Mouse (Mus musculus) midbrain, embryonic 14.5 days (tissue): ENCODE measurements around the gene Ak5. TPM values are rescaled to one million over a fixed set of nuclear protein-coding genes. Genes with fewer than 3 reads are reported as not detected.

Experiments used
- ATAC-seq: fragments of 200-750 bp; cut with Nextera tagmentation; 2 replicates; pipeline ENCODE4 v1.8.0; 2017; ENCODE audit warnings: moderate number of reproducible peaks, moderate library complexity; ENCODE audit not compliant: low FRiP score, low TSS enrichment
- DNase-seq: peaks from one replicate; pipeline ENCODE4 v3.0.0-alpha.2; 2015
- H3K27ac ChIP-seq: fragments of 300-500 bp; sonication (generic); replicated peaks from 2 replicates; pipeline ENCODE4 v1.5.1; 2014; ENCODE audit warnings: mild to moderate bottlenecking, low read depth, low read length, moderate library complexity
- H3K27me3 ChIP-seq: fragments of 300-500 bp; sonication (generic); 2 replicates; pipeline ENCODE4 v1.6.1; 2014; ENCODE audit warnings: low read length, control low read depth, mixed read lengths; ENCODE audit not compliant: control insufficient read depth, insufficient read depth
- H3K36me3 ChIP-seq: fragments of 300-500 bp; sonication (generic); 2 replicates; pipeline ENCODE4 v1.6.1; 2014; ENCODE audit warnings: low read length, control low read depth; ENCODE audit not compliant: control insufficient read depth, insufficient read depth
- H3K4me1 ChIP-seq: fragments of 300-500 bp; sonication (generic); 2 replicates; pipeline ENCODE4 v1.6.1; 2014; ENCODE audit warnings: mild to moderate bottlenecking, antibody characterized with exemption, low read length, control low read depth; ENCODE audit not compliant: control insufficient read depth, insufficient read depth
- H3K4me2 ChIP-seq: fragments of 300-500 bp; sonication (generic); 2 replicates; pipeline ENCODE4 v1.6.1; 2014; ENCODE audit warnings: mild to moderate bottlenecking, low read length, moderate library complexity
- H3K4me3 ChIP-seq: fragments of 300-500 bp; sonication (generic); replicated peaks from 2 replicates; pipeline ENCODE4 v1.5.1; 2014; ENCODE audit warnings: low read depth, low read length
- H3K9ac ChIP-seq: fragments of 300-500 bp; sonication (generic); replicated peaks from 2 replicates; pipeline ENCODE4 v1.6.1; 2014; ENCODE audit warnings: mild to moderate bottlenecking, low read length, moderate library complexity
- H3K9me3 ChIP-seq: fragments of 300-500 bp; sonication (generic); 2 replicates; pipeline ENCODE4 v1.6.1; 2016; ENCODE audit warnings: low read length, control low read depth, mixed read lengths; ENCODE audit not compliant: control insufficient read depth
- WGBS: fragments of 180-500 bp; shearing (Covaris S2); extraction: QIAGEN DNeasy Blood & Tissue Kit; methylation state at CpG from one replicate; pipeline ENCODE4 v1.1.7; 2014; 5-methylcytosine and 5-hydroxymethylcytosine counted together
- polyA plus RNA-seq: library from polyadenylated mRNA; unstranded; fragments of >200 nt; fragmentation: Nextera tagmentation; extraction: Ambion mirVana; gene quantifications from 2 replicates; pipeline ENCODE4 v1.2.1, GENCODE M21; 2014

Gene Ak5
- polyA plus RNA-seq, 1 experiment from 2014 or later: 9.2 TPM

DNA sequence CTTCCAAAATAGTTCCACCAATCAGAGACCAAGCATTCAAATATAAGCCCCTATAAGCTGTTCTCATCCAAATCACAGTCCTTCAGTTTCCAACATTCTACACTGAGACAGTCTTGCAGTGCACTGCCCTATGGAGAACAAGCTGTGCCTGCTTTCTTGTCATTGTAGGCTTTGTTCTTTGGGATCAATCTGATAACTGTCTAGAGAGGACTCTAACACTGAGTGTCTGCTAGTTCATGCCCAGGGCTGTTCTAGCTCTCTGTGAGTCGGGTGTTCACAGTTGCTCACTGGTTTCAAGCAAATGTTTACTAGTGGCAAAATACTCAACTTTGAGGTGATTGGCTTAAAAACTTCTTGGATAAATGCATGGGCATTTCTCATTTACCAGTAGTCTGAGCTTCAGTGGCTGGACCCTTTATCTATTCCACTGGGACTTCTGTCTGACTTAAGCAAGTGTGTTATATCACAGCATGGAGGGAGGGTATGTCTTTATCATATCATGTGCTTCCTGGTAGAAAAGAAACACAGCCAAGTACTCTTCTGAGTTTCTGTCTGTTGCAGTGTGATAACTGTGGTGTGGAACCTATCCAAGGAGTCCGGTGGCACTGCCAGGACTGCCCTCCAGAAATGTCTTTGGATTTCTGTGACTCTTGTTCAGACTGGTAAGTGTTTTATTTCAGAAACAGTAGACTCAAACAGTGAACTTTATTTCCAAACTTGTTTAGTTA lies 210.7 kb downstream of the Ak5 start:
- H3K4me1 ChIP-seq: no peaks in the 10 kb centered on the region
- ATAC-seq (no peak), DNase-seq (no peak)
- no peak overlapping the region for H3K9ac ChIP-seq
- H3K27ac ChIP-seq: no peak overlapping the region
- H3K9me3 ChIP-seq: no peaks in the 10 kb centered on the region
- peaks cover 48% of the 10 kb centered on the region for H3K36me3 ChIP-seq
- 99% methylated on average over 2 of the region's 2 CpGs for WGBS
- H3K4me3 ChIP-seq: no peak overlapping the region
- no peak overlapping the region for H3K4me2 ChIP-seq
- no peaks in the 10 kb centered on the region for H3K27me3 ChIP-seq

DNA sequence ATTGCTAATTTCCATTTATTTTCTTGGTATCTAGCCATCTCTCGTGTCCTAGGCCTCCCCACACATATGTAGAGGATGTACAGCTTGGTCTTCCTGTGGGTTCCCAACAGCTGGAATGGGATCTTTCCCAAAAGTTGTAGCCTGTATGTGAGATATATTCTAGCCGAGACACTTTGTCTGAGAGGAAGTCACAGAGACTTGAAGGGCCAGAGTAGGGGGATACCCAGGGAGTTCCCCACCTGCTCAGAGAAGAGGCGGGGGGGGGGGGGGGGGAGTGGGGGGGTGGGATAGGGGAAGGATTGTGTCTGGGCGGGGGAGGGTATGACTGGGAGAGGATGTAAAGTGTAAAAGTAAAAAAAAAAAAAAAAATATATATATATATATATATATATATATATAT lies 215.0 kb downstream of the Ak5 start:
- Histone ChIP-seq H3K27me3 (no peaks in the 10 kb centered on the region), H3K36me3 (peaks cover 59% of the 10 kb centered on the region), H3K4me3 (no peak overlapping the region), H3K9ac (no peak overlapping the region), H3K4me1 (no peaks in the 10 kb centered on the region), H3K27ac (no peak overlapping the region), H3K4me2 (no peak overlapping the region), H3K9me3 (no peaks in the 10 kb centered on the region)
- ATAC-seq (no peak), DNase-seq (no peak)
- 87% methylated on average over 4 of the region's 4 CpGs for WGBS

DNA sequence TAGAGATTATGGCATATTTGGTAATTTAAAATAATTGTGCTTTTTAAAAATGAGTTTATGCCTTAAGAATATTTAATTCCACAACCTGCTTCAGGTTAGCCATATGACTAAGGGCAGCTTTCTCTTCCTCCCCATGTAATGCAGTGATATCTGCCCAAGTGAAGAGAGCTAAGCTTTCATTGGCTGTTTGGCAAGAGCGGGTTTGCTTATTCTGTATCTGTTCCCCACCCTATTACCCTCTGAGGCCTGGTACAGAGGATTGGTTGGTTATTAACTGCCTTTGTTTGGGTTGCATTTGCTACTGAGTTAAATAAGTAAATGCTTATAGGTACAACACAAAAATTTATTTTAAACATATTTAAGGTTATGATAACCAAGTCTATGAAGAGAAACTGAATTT lies 221.2 kb downstream of the Ak5 start:
- H3K9ac ChIP-seq: no peak overlapping the region
- no peak overlapping the region for H3K4me3 ChIP-seq
- no peaks in the 10 kb centered on the region for H3K27me3 ChIP-seq
- DNase-seq (no peak), ATAC-seq (no peak)
- H3K4me2 ChIP-seq: no peak overlapping the region
- H3K9me3 ChIP-seq: no peaks in the 10 kb centered on the region
- 97% methylated on average over 1 of the region's 1 CpGs for WGBS
- H3K27ac ChIP-seq: no peak overlapping the region
- H3K4me1 ChIP-seq: no peaks in the 10 kb centered on the region
- peaks cover 18% of the 10 kb centered on the region for H3K36me3 ChIP-seq

DNA sequence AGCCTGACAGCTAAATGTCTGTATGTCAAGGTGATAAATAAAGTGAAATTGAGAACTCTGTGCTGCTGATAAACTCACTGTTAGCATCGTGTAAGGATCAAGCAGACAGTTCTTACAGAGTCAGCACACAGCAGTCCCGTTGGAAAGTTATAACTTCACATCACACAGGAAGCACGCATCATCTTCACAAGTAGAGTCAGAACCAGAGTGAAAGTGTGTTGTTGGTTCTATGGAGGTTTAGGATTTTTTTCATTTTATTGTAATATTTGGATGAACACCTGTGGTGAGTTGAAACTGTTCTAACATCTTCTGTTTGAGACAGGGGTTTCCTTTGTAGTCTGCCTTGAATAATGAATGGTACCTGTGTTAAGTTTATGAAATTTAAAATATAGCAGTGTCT lies 224.0 kb downstream of the Ak5 start:
- no peaks in the 10 kb centered on the region for H3K27me3 ChIP-seq
- no peak for ATAC-seq
- H3K9me3 ChIP-seq: no peaks in the 10 kb centered on the region
- WGBS: 97% methylated on average over 3 of the region's 3 CpGs
- no peak overlapping the region for H3K27ac ChIP-seq
- no peak overlapping the region for H3K4me3 ChIP-seq
- DNase-seq: no peak
- H3K9ac ChIP-seq: no peak overlapping the region
- H3K4me2 ChIP-seq: no peak overlapping the region
- no peaks in the 10 kb centered on the region for H3K4me1 ChIP-seq
- H3K36me3 ChIP-seq: no peaks in the 10 kb centered on the region

DNA sequence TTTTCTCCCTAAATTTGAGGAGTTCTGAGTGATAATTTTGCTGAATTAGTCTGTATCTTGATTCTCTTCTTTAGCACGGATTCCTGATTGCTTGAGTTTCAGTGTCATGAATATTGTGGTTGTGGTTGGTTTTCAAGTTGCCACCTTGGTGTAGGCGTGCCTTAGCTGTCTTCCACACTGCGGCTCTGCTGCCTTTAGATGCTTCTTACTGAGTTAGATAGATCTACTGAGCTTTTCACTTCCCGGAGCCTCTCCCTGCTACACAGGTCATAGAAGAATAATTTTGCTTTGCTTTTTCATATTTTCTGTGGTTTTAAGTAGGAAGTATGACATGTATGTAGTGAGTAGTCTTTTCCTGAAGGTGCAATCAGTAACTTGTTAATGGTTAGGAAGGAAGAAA lies 225.4 kb downstream of the Ak5 start:
- no peak overlapping the region for H3K27ac ChIP-seq
- WGBS: 96% methylated on average over 4 of the region's 4 CpGs
- H3K36me3 ChIP-seq: no peaks in the 10 kb centered on the region
- H3K4me3 ChIP-seq: no peak overlapping the region
- H3K4me1 ChIP-seq: no peaks in the 10 kb centered on the region
- DNase-seq (no peak), ATAC-seq (no peak)
- H3K27me3 ChIP-seq: no peaks in the 10 kb centered on the region
- no peak overlapping the region for H3K9ac ChIP-seq
- no peak overlapping the region for H3K4me2 ChIP-seq
- no peaks in the 10 kb centered on the region for H3K9me3 ChIP-seq

DNA sequence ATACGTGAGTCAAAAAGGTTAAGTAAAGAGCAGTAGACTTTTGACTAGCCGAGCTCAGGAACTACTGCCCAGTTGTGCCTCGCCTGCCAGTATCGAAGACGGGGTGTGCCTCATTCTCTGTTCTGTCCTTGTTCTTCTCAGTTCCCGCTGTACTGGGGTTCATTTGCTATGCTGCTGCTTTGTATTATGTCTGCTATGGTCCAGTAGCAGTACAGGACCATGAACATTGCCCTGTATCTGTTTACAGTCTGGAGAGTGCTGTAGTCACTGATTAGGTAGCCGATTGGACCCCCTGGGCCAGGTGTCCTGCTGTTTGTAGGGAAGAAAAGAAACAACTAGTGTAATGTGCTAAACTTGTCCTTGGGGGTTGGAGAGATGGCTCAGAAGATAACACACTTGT lies 230.1 kb downstream of the Ak5 start:
- no peak overlapping the region for H3K9ac ChIP-seq
- H3K27me3 ChIP-seq: no peaks in the 10 kb centered on the region
- DNase-seq (no peak), ATAC-seq (no peak)
- no peaks in the 10 kb centered on the region for H3K4me1 ChIP-seq
- no peak overlapping the region for H3K4me2 ChIP-seq
- WGBS: 96% methylated on average over 7 of the region's 7 CpGs
- H3K27ac ChIP-seq: no peak overlapping the region
- H3K9me3 ChIP-seq: no peaks in the 10 kb centered on the region
- H3K4me3 ChIP-seq: no peak overlapping the region
- H3K36me3 ChIP-seq: no peaks in the 10 kb centered on the region

DNA sequence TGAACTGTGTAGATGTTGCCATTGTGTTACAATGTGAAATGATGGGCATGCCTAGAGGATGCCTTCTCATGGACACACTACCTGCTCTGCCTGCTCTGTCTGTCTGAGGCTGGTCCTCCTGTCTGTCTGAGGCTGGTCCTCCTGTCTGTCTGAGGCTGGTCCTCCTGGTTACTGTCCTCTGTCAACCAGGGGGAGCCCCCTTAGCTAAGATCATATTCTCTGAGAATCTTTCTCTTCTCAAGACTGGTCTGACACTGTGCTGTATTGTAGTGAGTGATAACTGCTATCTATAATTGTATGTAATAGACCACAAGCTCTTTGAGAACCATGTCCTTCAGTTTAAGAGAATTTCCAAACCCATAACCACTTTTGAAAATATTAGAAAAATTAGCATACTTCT lies 232.6 kb downstream of the Ak5 start:
- DNase-seq: no peak
- H3K9me3 ChIP-seq: no peaks in the 10 kb centered on the region
- no peak for ATAC-seq
- H3K4me1 ChIP-seq: no peaks in the 10 kb centered on the region
- H3K27me3 ChIP-seq: no peaks in the 10 kb centered on the region
- no peak overlapping the region for H3K27ac ChIP-seq
- no peaks in the 10 kb centered on the region for H3K36me3 ChIP-seq
- no peak overlapping the region for H3K9ac ChIP-seq
- H3K4me2 ChIP-seq: no peak overlapping the region
- H3K4me3 ChIP-seq: no peak overlapping the region

DNA sequence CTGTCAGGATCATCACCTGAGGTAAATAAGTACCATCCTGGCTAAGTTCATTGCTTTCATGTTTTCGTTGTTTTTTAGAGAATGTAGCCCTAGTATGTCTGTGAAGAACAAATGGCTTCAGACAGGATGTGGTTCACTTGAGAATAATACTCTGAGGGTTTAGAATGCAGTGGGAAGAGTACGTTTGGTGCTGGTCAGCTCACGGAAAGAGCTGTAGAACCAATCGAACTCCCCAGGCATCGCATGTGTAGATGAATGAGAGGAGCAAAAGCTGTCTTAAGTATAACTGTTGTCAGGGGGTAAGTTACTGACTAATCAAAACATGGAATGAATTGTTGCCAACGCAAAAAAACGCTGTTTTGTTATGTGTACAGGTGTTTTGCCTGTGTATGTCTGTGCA lies 235.5 kb downstream of the Ak5 start:
- Histone ChIP-seq H3K9ac (no peak overlapping the region), H3K4me1 (no peaks in the 10 kb centered on the region), H3K4me3 (no peak overlapping the region), H3K9me3 (no peaks in the 10 kb centered on the region), H3K27me3 (no peaks in the 10 kb centered on the region), H3K4me2 (no peak overlapping the region), H3K36me3 (peaks cover 15% of the 10 kb centered on the region), H3K27ac (no peak overlapping the region)
- ATAC-seq (no peak), DNase-seq (no peak)
- WGBS: 95% methylated on average over 7 of the region's 7 CpGs

DNA sequence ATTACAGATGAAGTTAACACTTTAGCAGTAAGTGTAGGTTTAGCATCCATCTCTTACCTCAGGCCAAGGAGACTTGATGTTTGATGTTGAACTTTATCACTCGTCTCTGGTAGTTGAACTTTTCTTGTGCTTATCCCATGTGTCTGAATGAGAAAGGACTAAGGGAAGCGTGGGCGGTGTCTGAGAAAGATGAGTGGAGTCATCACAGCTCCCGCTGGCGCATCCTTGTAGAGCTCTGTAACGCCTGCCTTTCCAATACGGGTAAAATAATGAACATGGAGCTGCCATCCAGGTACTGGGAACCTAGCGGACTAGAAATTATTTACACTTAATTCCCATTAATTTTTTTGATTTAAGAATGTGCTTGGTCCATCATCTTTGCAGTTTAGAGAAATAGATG lies 239.2 kb downstream of the Ak5 start:
- 93% methylated on average over 8 of the region's 8 CpGs for WGBS

More for the DNA sequence above, 239.2 kb downstream of the Ak5 start:
- DNase-seq: no peak
- no peaks in the 10 kb centered on the region for H3K9me3 ChIP-seq
- ATAC-seq: no peak
- H3K9ac ChIP-seq: no peak overlapping the region
- H3K4me3 ChIP-seq: no peak overlapping the region
- no peaks in the 10 kb centered on the region for H3K27me3 ChIP-seq
- H3K4me1 ChIP-seq: no peaks in the 10 kb centered on the region
- peaks cover 27% of the 10 kb centered on the region for H3K36me3 ChIP-seq
- no peak overlapping the region for H3K4me2 ChIP-seq
- H3K27ac ChIP-seq: no peak overlapping the region
